Mouse (Mus musculus) embryonic facial prominence, embryonic 11.5 days (tissue): ENCODE measurements at regions not wholly inside any gene's neighbourhood (a gene's known extent, or its start where the extent isn't known, plus 50 kb on each side); places are given as distances from the start of the nearest gene placed in this dataset.
A peak's percentile ranks its signal among the peaks of the same experiment; 100 is the strongest.
"Not testable (repeated sequence)": the region's sequence is repeated elsewhere in the genome, so short reads cannot be mapped to it uniquely, and the experiment has no call there.

Experiments used
- ATAC-seq: fragments of 200-750 bp; cut with Nextera tagmentation; replicated peaks from 2 replicates; pipeline ENCODE4 v1.8.0; 2017; ENCODE audit warnings: low read depth; ENCODE audit not compliant: insufficient number of reproducible peaks, low FRiP score, low TSS enrichment
- DNase-seq: peaks from one replicate; pipeline ENCODE4 v3.0.0-alpha.2; 2015; ENCODE audit warnings: low spot score
- H3K27ac ChIP-seq: fragments of 300-500 bp; sonication (generic); replicated peaks from 2 replicates; pipeline ENCODE4 v1.5.1; 2014; ENCODE audit warnings: mild to moderate bottlenecking, low read depth, low read length, control low read depth
- H3K27me3 ChIP-seq: fragments of 300-500 bp; sonication (generic); 2 replicates; pipeline ENCODE4 v1.6.1; 2014; ENCODE audit warnings: mild to moderate bottlenecking, low read length, moderate library complexity, mixed read lengths; ENCODE audit not compliant: control insufficient read depth, insufficient read depth
- H3K36me3 ChIP-seq: fragments of 300-500 bp; sonication (generic); replicated peaks from 2 replicates; pipeline ENCODE4 v1.6.1; 2014; ENCODE audit warnings: low read depth, mild to moderate bottlenecking, low read length, moderate library complexity, mixed read lengths; ENCODE audit not compliant: control insufficient read depth, insufficient read depth
- H3K4me1 ChIP-seq: fragments of 300-500 bp; sonication (generic); 2 replicates; pipeline ENCODE4 v1.6.1; 2014; ENCODE audit warnings: low read length, mixed read lengths; ENCODE audit not compliant: control insufficient read depth, insufficient read depth
- H3K4me2 ChIP-seq: fragments of 300-500 bp; sonication (generic); 2 replicates; pipeline ENCODE4 v1.6.1; 2014; ENCODE audit warnings: low read depth, mild to moderate bottlenecking, control low read depth, low read length, moderate library complexity
- H3K4me3 ChIP-seq: fragments of 300-500 bp; sonication (generic); 2 replicates; pipeline ENCODE4 v1.5.1; 2014; ENCODE audit warnings: low read depth, low read length, control low read depth
- H3K9ac ChIP-seq: fragments of 300-500 bp; sonication (generic); replicated peaks from 2 replicates; pipeline ENCODE4 v1.6.1; 2014; ENCODE audit warnings: mild to moderate bottlenecking, control low read depth, low read length
- H3K9me3 ChIP-seq: fragments of 300-500 bp; sonication (generic); replicated peaks from 2 replicates; pipeline ENCODE4 v1.6.1; 2016; ENCODE audit warnings: mild to moderate bottlenecking, low read length, inconsistent platforms, mixed read lengths; ENCODE audit not compliant: control insufficient read depth
- WGBS: fragments of 180-500 bp; shearing (Covaris S2); extraction: QIAGEN DNeasy Blood & Tissue Kit; methylation state at CpG from one replicate; pipeline ENCODE4 v1.1.7; 2014; 5-methylcytosine and 5-hydroxymethylcytosine counted together

DNA sequence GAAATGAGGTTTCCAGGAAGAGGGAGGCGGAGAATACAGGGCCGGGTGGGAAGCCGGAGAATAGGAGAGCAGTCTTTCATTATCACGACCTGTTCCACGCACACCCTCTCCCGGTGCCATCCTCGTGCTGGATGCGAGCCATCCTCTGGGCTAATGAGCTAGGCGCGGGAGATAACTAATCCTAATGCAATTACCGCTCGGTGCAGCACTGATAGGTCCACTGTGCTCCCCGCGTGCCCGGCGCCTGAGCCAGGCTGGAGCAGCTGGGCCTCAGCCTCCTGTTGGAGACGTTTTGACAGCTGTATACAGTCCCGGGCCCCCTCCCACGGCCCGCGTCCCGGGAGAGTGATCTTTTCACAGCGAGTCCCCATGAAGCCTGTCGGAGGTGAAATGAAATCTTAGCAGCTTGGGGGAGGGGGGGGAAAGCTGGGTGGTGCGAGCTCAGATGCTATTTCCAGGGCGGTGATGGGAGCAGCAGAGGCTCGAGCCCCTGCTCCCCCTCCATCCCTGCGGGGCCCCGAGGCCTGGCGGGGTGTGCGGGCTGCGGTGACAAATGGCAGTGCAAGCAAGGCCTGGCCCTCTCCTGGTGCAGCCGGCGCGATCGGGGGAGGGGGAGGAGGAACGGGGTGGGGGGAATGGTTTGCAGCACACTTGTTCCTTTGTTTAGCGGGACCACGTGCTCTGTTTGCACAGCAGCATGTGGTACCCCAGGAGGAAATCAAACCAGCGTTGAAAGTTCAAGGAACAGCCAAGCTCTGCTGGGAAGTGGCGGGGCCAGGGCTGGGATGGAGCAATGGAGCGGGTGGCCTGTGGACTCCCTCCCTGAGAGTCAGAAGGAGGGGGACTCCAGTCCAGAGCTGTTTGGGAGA lies 233.6 kb downstream of the Sorl1 start:
- 1% methylated on average over 38 of the region's 42 CpGs for WGBS
- DNase-seq (peak; percentile 91), ATAC-seq (peak; percentile 98)
- Histone ChIP-seq H3K27ac (peak overlapping the region; percentile 95), H3K27me3 (no peaks in the 10 kb centered on the region), H3K4me3 (peak overlapping the region; percentile 1), H3K4me1 (peaks cover 6% of the 10 kb centered on the region; the same call in 1 of the 2 replicates), H3K9me3 (no peaks in the 10 kb centered on the region), H3K4me2 (peak overlapping the region; percentile 37), H3K36me3 (no peaks in the 10 kb centered on the region), H3K9ac (peak overlapping the region; percentile 59)

DNA sequence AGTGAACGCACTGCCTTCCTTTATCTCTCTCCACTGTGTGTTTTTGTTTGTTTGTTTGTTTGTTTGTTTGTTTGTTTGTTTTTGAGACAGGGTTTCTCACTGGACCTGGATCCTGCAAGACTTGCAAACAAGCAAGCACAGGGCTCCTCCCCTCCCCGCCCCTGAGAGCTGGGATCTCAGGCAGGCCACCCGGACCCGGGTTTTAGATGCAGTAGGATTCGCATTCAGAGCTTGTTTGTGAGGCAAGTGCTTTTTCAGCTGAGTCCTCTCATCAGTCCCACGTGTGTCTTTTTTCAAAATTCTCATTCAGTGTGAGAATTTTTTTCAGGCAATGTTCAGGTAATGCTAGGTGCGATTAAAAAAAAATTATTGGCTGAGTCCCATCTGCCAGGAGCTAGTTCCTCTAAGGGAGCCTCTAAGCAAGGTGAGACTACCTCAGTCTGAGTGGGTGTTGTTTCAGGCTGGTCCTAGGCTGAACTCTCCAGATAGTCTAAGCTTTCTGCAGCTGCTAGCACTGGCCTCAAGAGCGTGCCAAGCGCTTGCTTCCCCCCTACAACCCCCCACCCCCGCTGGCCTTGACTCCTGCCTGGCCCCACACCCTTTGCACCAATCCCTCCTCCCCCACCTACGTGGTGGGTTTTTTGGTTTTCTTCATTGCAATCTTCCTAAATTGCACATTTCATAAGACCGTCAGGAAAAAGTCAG lies 234.4 kb downstream of the Sorl1 start:
- Histone ChIP-seq H3K36me3 (no peaks in the 10 kb centered on the region), H3K4me2 (peak overlapping the region; percentile 37), H3K27me3 (no peaks in the 10 kb centered on the region), H3K9ac (peak overlapping the region; percentile 59), H3K9me3 (no peaks in the 10 kb centered on the region), H3K27ac (peak overlapping the region; percentile 95), H3K4me3 (peak overlapping the region; percentile 1; the same call in 1 of the 2 replicates), H3K4me1 (peaks cover 6% of the 10 kb centered on the region; the same call in 1 of the 2 replicates)
- peak; percentile 76 for DNase-seq
- WGBS: 42% methylated on average over 12 of the region's 12 CpGs
- ATAC-seq: peak; percentile 48

DNA sequence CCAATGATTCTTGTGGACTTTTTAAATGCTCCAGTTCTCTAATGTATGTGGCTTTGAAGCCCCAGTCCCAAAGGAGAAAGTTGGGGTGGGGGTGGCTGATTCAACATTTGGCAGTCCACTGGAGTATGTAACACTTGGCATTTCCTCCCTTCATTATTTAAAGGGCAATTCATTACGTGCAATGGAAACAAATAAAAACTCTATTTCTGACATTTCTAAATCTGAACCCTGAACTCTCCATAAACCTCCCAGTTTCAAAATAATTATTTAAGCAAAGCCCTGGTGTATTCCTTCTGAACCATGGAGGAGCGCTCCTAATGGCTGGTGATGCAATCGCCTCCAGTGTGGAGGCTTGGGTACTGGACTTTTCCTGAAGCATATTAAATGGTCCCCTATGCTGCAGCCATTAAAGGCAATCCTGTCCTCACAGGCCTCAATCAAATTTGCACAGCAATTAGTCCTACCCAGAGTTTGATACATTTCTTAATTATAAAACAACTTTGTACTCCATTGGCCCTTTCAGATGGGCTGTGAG lies 235.4 kb downstream of the Sorl1 start:
- no peak overlapping the region for H3K27ac ChIP-seq
- DNase-seq (no peak), ATAC-seq (no peak)
- H3K4me3 ChIP-seq: no peak overlapping the region
- H3K9me3 ChIP-seq: no peaks in the 10 kb centered on the region
- 78% methylated on average over 3 of the region's 3 CpGs for WGBS
- no peaks in the 10 kb centered on the region for H3K36me3 ChIP-seq
- no peaks in the 10 kb centered on the region for H3K27me3 ChIP-seq
- no peak overlapping the region for H3K4me2 ChIP-seq
- H3K4me1 ChIP-seq: peaks cover 6% of the 10 kb centered on the region; the same call in 1 of the 2 replicates
- H3K9ac ChIP-seq: no peak overlapping the region

DNA sequence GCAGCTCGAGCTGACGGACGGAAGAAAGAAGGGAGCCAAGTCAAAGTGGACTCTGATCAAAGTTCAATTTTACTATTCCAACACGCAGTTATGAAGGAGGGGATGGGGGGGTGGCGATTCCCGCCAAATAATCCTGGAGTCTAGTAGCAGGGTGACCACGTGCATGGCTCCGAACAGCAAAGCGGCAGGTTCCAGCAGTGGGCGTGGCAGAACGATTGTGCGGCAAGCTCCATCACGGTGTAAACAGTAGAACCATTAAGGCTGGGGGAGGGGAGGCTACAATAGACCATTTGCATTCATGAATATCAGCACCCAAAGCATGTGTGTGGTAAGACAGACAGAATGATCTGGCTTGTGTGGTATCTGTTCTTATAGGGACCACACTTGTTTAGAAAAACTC lies 237.6 kb downstream of the Sorl1 start:
- H3K9ac ChIP-seq, H3K4me1 ChIP-seq, H3K4me2 ChIP-seq, ATAC-seq, H3K27me3 ChIP-seq, H3K27ac ChIP-seq, H3K36me3 ChIP-seq, H3K4me3 ChIP-seq, H3K9me3 ChIP-seq, DNase-seq: not testable (repeated sequence)
- 90% methylated on average over 13 of the region's 13 CpGs for WGBS

DNA sequence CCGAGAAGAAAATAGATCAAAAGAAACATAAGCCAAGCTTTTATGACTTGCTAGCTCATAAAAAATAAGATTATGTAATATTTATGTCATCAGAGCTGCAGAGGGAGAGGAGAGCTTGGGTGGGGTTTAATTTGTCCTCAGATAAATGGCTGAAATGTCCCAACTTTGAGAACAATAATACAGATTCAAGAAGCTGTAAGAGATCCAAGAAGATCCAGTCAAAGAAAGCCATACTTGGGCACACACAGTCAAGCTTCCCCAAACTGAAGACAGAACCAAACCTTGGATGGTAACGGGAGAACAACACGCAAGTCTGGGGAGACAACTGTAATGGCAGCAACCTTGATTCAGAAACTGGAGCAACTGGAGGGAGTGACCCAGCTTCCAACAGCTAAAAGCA lies 243.6 kb downstream of the Sorl1 start:
- Histone ChIP-seq H3K4me1 (peaks cover 5% of the 10 kb centered on the region), H3K4me3 (no peak overlapping the region), H3K27me3 (no peaks in the 10 kb centered on the region), H3K4me2 (no peak overlapping the region), H3K9me3 (no peaks in the 10 kb centered on the region), H3K9ac (no peak overlapping the region), H3K27ac (no peak overlapping the region), H3K36me3 (no peaks in the 10 kb centered on the region)
- 87% methylated on average over 3 of the region's 3 CpGs for WGBS
- DNase-seq (no peak), ATAC-seq (no peak)

DNA sequence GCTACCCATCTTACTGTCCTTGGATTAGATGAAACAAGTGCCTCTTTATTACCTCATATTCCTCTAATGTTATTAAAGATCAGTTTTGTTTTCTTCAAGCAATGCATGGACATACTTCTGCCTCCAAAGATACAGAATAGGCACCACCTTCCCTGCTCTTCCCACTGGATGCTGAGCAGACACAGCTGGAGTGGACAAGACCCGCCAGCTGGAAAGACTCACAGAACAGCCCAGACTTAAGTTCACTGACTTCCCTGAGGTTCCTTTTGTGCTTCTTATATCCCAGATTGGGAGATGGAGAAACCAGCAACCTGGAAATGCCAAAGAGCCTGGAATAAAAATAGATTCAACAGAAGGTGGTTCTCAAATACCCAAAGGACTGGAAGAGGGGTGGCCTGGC lies 245.0 kb downstream of the Sorl1 start:
- H3K4me1 ChIP-seq: peaks cover 5% of the 10 kb centered on the region
- 77% methylated on average over 1 of the region's 1 CpGs for WGBS

DNA sequence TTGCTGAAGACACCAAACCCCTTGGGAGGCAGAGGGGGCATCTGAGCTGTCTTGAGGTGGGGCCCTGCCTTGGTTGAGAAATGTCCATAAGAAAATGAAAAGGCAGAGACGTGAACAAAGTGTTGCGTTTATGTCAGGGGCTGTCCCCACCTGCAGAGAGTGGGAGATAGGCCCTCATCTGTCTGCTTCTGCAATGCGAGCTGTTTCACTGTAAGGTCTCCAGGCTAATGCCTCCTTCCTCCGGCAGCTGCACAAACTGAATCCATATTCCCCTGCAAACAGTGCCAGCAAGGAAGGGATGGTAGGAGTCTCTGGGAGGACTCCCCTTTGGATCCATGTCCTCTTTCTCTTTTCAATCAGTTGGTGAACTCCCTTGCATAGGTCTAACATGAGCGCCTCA lies 263.0 kb downstream of the Sorl1 start:
- WGBS: 46% methylated on average over 5 of the region's 5 CpGs
- Histone ChIP-seq H3K9ac (peak overlapping the region; percentile 18; the same call in 1 of the 2 replicates), H3K9me3 (no peaks in the 10 kb centered on the region), H3K36me3 (no peaks in the 10 kb centered on the region), H3K4me2 (no peak overlapping the region), H3K27me3 (no peaks in the 10 kb centered on the region), H3K4me3 (no peak overlapping the region), H3K4me1 (no peaks in the 10 kb centered on the region; the same call in 1 of the 2 replicates), H3K27ac (peak overlapping the region; percentile 82)
- peak; percentile 29 for ATAC-seq
- peak; percentile 24 for DNase-seq

More for the DNA sequence above, 245.0 kb downstream of the Sorl1 start:
- ATAC-seq (no peak), DNase-seq (no peak)
- Histone ChIP-seq H3K4me2 (no peak overlapping the region), H3K4me3 (no peak overlapping the region), H3K27ac (no peak overlapping the region), H3K36me3 (no peaks in the 10 kb centered on the region), H3K27me3 (no peaks in the 10 kb centered on the region), H3K9me3 (no peaks in the 10 kb centered on the region), H3K9ac (no peak overlapping the region)
